Mouse (Mus musculus) hindbrain, embryonic 10.5 days (tissue): Measurements from ENCODE around the gene Snap29. TPM values are rescaled to one million over a fixed set of nuclear protein-coding genes. Genes with fewer than 3 reads are reported as not detected.

ENCODE experiments used
- DNase-seq: peaks from one replicate; pipeline ENCODE4 v3.0.0-alpha.2; 2017; ENCODE audit warnings: low spot score
- H3K27ac ChIP-seq: fragments of 300-500 bp; sonication (generic); 2 replicates; pipeline ENCODE4 v1.5.1; 2016; ENCODE audit warnings: mild to moderate bottlenecking, moderate library complexity
- H3K27me3 ChIP-seq: fragments of 300-500 bp; sonication (generic); 2 replicates; pipeline ENCODE4 v1.6.1; 2016; ENCODE audit warnings: mild to moderate bottlenecking; ENCODE audit not compliant: poor library complexity, insufficient read depth, severe bottlenecking
- H3K36me3 ChIP-seq: fragments of 300-500 bp; sonication (generic); 2 replicates; pipeline ENCODE4 v1.6.1; 2016; ENCODE audit warnings: mild to moderate bottlenecking, moderate library complexity
- H3K4me1 ChIP-seq: fragments of 300-500 bp; sonication (generic); replicated peaks from 2 replicates; pipeline ENCODE4 v1.6.1; 2016; ENCODE audit warnings: mild to moderate bottlenecking
- H3K4me3 ChIP-seq: fragments of 300-500 bp; sonication (generic); 2 replicates; pipeline ENCODE4 v1.5.1; 2016; ENCODE audit warnings: mild to moderate bottlenecking, moderate library complexity
- H3K9me3 ChIP-seq: fragments of 300-500 bp; sonication (generic); 2 replicates; pipeline ENCODE4 v1.6.1; 2016; ENCODE audit warnings: mild to moderate bottlenecking, moderate library complexity
- WGBS: fragments of 180-500 bp; shearing (Covaris S2); methylation state at CpG from one replicate; pipeline ENCODE4 v1.1.7; 2016; 5-methylcytosine and 5-hydroxymethylcytosine counted together
- polyA plus RNA-seq: library from polyadenylated mRNA; unstranded; fragments of >200 nt; fragmentation: Nextera tagmentation; extraction: Ambion mirVana; gene quantifications from 2 replicates; pipeline ENCODE4 v1.2.1, GENCODE M21; 2016

Snap29 gene
- polyA plus RNA-seq, 1 experiment from 2014 or later: 11.9 TPM

- Histone ChIP-seq H3K27me3 (no peaks in the 10 kb centered on the region), H3K4me1 (no peaks in the 10 kb centered on the region), H3K9me3 (no peaks in the 10 kb centered on the region), H3K4me3 (no peak overlapping the region), H3K36me3 (peaks cover 17% of the 10 kb centered on the region), H3K27ac (no peak overlapping the region)
- DNase-seq: no peak
- 83% methylated on average over 2 of the region's 2 CpGs for WGBS
Measured at GRCm38 (mm10) chr16:17432576-17432975, 26.8 kb downstream of the Snap29 start.

- peaks cover 31% of the 10 kb centered on the region for H3K4me1 ChIP-seq
- DNase-seq: peak; percentile 99
- peaks cover 22% of the 10 kb centered on the region for H3K36me3 ChIP-seq
- H3K9me3 ChIP-seq: 0 out of 2 replicates have a peak, but pooled peaks cover under 1% of the 10 kb centered on the region
- H3K27ac ChIP-seq: peak within 1 kb of the TSS; percentile 98
- H3K27me3 ChIP-seq: no peaks in the 10 kb centered on the region
- under 1% methylated on average over 63 of the region's 63 CpGs for WGBS
- peak within 1 kb of the TSS; percentile 98 for H3K4me3 ChIP-seq
Measured at GRCm38 (mm10) chr16:17451541-17452372, 46.0 kb downstream of the Snap29 start, which contains the start of gene Crkl. Gene Crkl (plus strand): TSS chr16:17451987.

GRCm38 (mm10) chr16:17452373-17452715, 46.6 kb downstream of the Snap29 start:
- WGBS: under 1% methylated on average over 24 of the region's 24 CpGs
- H3K27ac ChIP-seq: peak overlapping the region; percentile 98
- DNase-seq: no peak
- H3K4me3 ChIP-seq: peak overlapping the region; percentile 98
- H3K9me3 ChIP-seq: no peaks in the 10 kb centered on the region
- H3K27me3 ChIP-seq: no peaks in the 10 kb centered on the region
- H3K4me1 ChIP-seq: peaks cover 31% of the 10 kb centered on the region
- H3K36me3 ChIP-seq: peaks cover 28% of the 10 kb centered on the region

GRCm38 (mm10) chr16:17456901-17457300, 51.1 kb downstream of the Snap29 start:
- peaks cover 73% of the 10 kb centered on the region for H3K36me3 ChIP-seq
- H3K4me1 ChIP-seq: peaks cover 25% of the 10 kb centered on the region
- no peaks in the 10 kb centered on the region for H3K27me3 ChIP-seq
- WGBS: 100% methylated on average over 1 of the region's 1 CpGs
- no peak overlapping the region for H3K4me3 ChIP-seq
- H3K9me3 ChIP-seq: no peaks in the 10 kb centered on the region
- H3K27ac ChIP-seq: no peak overlapping the region
- DNase-seq: no peak

GRCm38 (mm10) chr16:17460254-17460653, 54.5 kb downstream of the Snap29 start:
- peaks cover 4% of the 10 kb centered on the region for H3K4me1 ChIP-seq
- H3K4me3 ChIP-seq: no peak overlapping the region
- peaks cover 91% of the 10 kb centered on the region for H3K36me3 ChIP-seq
- 95% methylated on average over 4 of the region's 4 CpGs for WGBS
- peak; percentile 9 for DNase-seq
- H3K9me3 ChIP-seq: no peaks in the 10 kb centered on the region
- no peaks in the 10 kb centered on the region for H3K27me3 ChIP-seq
- no peak overlapping the region for H3K27ac ChIP-seq

- DNase-seq: no peak
- Histone ChIP-seq H3K9me3 (no peaks in the 10 kb centered on the region), H3K27ac (no peak overlapping the region), H3K36me3 (peaks cover 77% of the 10 kb centered on the region), H3K4me3 (no peak overlapping the region), H3K27me3 (no peaks in the 10 kb centered on the region), H3K4me1 (no peaks in the 10 kb centered on the region)
- WGBS: 94% methylated on average over 1 of the region's 1 CpGs
Measured at GRCm38 (mm10) chr16:17461596-17461995, 55.8 kb downstream of the Snap29 start.

GRCm38 (mm10) chr16:17463184-17463583, 57.4 kb downstream of the Snap29 start:
- H3K27ac ChIP-seq: no peak overlapping the region
- H3K4me1 ChIP-seq: no peaks in the 10 kb centered on the region
- H3K27me3 ChIP-seq: no peaks in the 10 kb centered on the region
- no peak for DNase-seq
- peaks cover 71% of the 10 kb centered on the region for H3K36me3 ChIP-seq
- no peak overlapping the region for H3K4me3 ChIP-seq
- no peaks in the 10 kb centered on the region for H3K9me3 ChIP-seq
- 94% methylated on average over 2 of the region's 2 CpGs for WGBS

GRCm38 (mm10) chr16:17466875-17467663, 61.3 kb downstream of the Snap29 start:
- Histone ChIP-seq H3K4me1 (no peaks in the 10 kb centered on the region), H3K27ac (no peak overlapping the region), H3K36me3 (peaks cover 70% of the 10 kb centered on the region), H3K27me3 (no peaks in the 10 kb centered on the region), H3K9me3 (no peaks in the 10 kb centered on the region), H3K4me3 (no peak overlapping the region)
- 92% methylated on average over 4 of the region's 4 CpGs for WGBS
- DNase-seq: no peak

- no peak overlapping the region for H3K27ac ChIP-seq
- H3K27me3 ChIP-seq: no peaks in the 10 kb centered on the region
- WGBS: 88% methylated on average over 6 of the region's 6 CpGs
- no peaks in the 10 kb centered on the region for H3K4me1 ChIP-seq
- peaks cover 85% of the 10 kb centered on the region for H3K36me3 ChIP-seq
- no peak for DNase-seq
- H3K4me3 ChIP-seq: no peak overlapping the region
- no peaks in the 10 kb centered on the region for H3K9me3 ChIP-seq
Measured at GRCm38 (mm10) chr16:17472498-17472897, 66.7 kb downstream of the Snap29 start.

GRCm38 (mm10) chr16:17474091-17474490, 68.3 kb downstream of the Snap29 start:
- H3K27ac ChIP-seq: no peak overlapping the region
- no peaks in the 10 kb centered on the region for H3K9me3 ChIP-seq
- H3K4me3 ChIP-seq: no peak overlapping the region
- H3K4me1 ChIP-seq: no peaks in the 10 kb centered on the region
- no peaks in the 10 kb centered on the region for H3K27me3 ChIP-seq
- peak; percentile 23 for DNase-seq
- peaks cover 84% of the 10 kb centered on the region for H3K36me3 ChIP-seq

GRCm38 (mm10) chr16:17474761-17475160, 69.0 kb downstream of the Snap29 start:
- Histone ChIP-seq H3K9me3 (no peaks in the 10 kb centered on the region), H3K4me3 (no peak overlapping the region), H3K4me1 (no peaks in the 10 kb centered on the region), H3K36me3 (peaks cover 83% of the 10 kb centered on the region), H3K27ac (no peak overlapping the region), H3K27me3 (no peaks in the 10 kb centered on the region)
- no peak for DNase-seq
- 87% methylated on average over 2 of the region's 2 CpGs for WGBS

- no peak overlapping the region for H3K27ac ChIP-seq
- peaks cover 83% of the 10 kb centered on the region for H3K36me3 ChIP-seq
- no peak overlapping the region for H3K4me3 ChIP-seq
- H3K9me3 ChIP-seq: no peaks in the 10 kb centered on the region
- H3K27me3 ChIP-seq: no peaks in the 10 kb centered on the region
- H3K4me1 ChIP-seq: no peaks in the 10 kb centered on the region
- no peak for DNase-seq
- WGBS: 92% methylated on average over 4 of the region's 4 CpGs
Measured at GRCm38 (mm10) chr16:17475326-17475725, 69.5 kb downstream of the Snap29 start.

GRCm38 (mm10) chr16:17478331-17478943, 72.7 kb downstream of the Snap29 start:
- WGBS: 89% methylated on average over 4 of the region's 4 CpGs
- Histone ChIP-seq H3K36me3 (peaks cover 76% of the 10 kb centered on the region), H3K9me3 (no peaks in the 10 kb centered on the region), H3K27me3 (no peaks in the 10 kb centered on the region), H3K4me1 (no peaks in the 10 kb centered on the region), H3K4me3 (no peak overlapping the region), H3K27ac (no peak overlapping the region)
- no peak for DNase-seq
